Mouse (Mus musculus) ovary, adult 10 weeks (tissue): ENCODE data around the gene Odf3l1. TPM values are rescaled to one million over a fixed set of nuclear protein-coding genes. Genes with fewer than 3 reads are reported as not detected.

Experiments
- polyA plus RNA-seq: library from polyadenylated mRNA; stranded (reverse); fragments of 350-450 nt; fragmentation: Illumina TruSeq; extraction: RNeasy Lipid Tissue Mini Kit (QIAGEN cat#74804); gene quantifications from one replicate; pipeline ENCODE4 v1.2.3, GENCODE M21; 2014

Gene Odf3l1
- polyA plus RNA-seq, result not detected

DNA sequence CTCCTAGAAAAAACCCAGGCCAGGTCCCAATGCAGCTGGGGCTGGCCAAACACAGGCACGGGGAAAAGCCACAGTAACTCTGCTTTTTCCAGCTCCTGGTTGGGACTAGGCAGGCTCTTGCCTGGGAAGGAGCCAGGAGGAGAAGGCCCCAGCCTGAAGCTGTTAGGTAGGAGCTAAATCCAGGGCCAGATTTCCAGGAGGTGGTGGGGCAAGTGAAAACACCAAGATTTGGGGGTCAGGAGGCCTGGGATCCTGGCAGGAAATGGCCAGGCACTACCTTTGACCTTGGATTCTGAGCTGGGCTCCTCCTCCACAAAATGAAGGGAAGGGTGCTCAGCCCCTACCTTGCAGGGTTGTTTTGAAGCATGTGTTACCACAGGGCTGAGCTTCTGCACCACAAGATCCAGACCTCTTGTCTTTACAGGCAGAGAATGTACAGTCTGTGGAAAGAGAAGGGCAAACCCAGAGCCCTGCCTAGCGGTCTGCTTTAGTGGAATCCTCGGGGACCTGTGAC lies at the start of gene Odf3l1:
Odf3l1 (minus strand) TSS at position 464 of the 514 bp plus-strand sequence.

DNA sequence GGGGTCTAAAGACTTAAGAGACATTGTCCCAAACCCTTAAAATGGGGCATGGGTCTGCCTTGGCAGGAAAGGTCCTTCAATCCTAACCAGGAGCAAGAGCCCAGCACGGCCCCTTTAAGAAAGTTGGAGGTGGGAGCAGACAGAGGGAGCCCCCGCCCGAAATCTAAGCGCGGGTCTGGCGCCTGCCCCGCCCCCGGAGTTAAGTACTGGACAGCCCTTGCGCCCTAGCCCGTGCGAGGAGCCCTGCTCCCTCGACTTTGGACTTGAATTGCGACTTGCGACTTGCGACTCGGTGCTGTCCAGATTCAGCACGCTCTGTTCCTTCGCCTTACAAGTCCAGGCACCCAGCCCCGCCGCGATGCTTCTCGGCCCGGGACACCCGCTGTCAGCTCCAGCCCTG lies 353 bp upstream of the Odf3l1 start, which contains the start of gene Cspg4:
Cspg4 (plus strand) TSS at position 202 of the 400 bp plus-strand sequence.

Other genes starting within 250 kb of the Odf3l1 start
- gene Lingo1, start 68.2 kb downstream of the Odf3l1 start, polyA plus RNA-seq, result not detected
- 0.31 TPM for gene Cspg4, start 354 bp upstream of the Odf3l1 start, polyA plus RNA-seq
- 5.0 TPM for gene Snx33, start 63.7 kb upstream of the Odf3l1 start, polyA plus RNA-seq
- gene Imp3, start 72.8 kb upstream of the Odf3l1 start, polyA plus RNA-seq, result 58.6 TPM
- gene Snupn, start 86.2 kb upstream of the Odf3l1 start, polyA plus RNA-seq, result 15.1 TPM
- 39.4 TPM for gene Ptpn9, start 130.2 kb upstream of the Odf3l1 start, polyA plus RNA-seq
- 58.1 TPM for gene Sin3a, start 207.4 kb upstream of the Odf3l1 start, polyA plus RNA-seq